Mouse (Mus musculus) kidney, postnatal 25 days (tissue): ENCODE results near the gene Wnt11.

Experiments used
- DNase-seq, 2 experiments: peaks; one replicate each; pipeline ENCODE4 v3.0.0; 2021; ENCODE audit warnings: mixed read lengths in 2 of 2

Gene Wnt11

GRCm38 (mm10) chr7:98834711-98835321, at the start of gene Wnt11:
Wnt11 (plus strand) TSS chr7:98835112.
- peak; percentile 21 to 54 for DNase-seq

- DNase-seq = no peak
Observed at GRCm38 (mm10) chr7:98786792-98787612, 47.9 kb upstream of the Wnt11 start.

- no peak for DNase-seq
Observed at GRCm38 (mm10) chr7:98788721-98789120, 46.2 kb upstream of the Wnt11 start.

GRCm38 (mm10) chr7:98789121-98789520, 45.8 kb upstream of the Wnt11 start:
- DNase-seq = no peak

DNA sequence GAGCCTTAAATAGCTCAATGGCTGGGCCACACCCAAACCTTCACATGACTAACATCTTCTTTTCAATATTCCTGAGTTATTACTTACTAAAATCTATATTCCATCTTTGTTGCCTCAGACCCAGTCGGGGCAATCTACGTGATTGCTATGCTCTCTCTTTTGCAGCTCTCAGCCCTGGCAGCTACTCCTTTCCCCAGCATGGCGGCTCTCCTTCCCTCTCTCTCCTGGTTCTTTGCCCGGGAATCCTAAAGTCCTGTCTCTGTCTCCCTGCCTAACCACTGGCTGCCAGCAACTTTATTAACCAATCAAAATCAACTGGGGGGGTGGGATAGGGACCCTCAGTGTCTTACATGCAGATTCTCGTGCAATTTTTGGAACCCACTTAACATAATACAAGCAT, 43.0 kb upstream of the Wnt11 start:
- no peak for DNase-seq

DNA sequence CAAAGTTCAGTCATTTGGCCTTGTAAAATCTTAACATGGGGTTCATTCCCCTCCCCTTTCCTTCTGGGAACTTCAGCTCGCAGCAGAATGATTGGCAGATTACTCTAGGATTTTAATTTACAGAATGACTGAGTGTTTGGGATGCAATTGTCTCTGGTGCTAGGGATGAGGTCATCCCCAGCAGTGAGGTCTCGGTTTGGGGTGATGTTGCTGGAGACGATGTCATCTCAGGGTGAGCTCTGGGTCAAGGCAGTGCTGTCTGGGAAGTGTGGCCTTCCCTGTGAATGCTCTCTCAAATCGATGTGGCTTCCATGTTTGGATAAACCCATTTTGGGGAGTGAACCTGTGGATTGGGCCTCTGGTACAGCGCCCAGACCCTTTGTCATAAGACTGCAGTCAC, 41.1 kb upstream of the Wnt11 start:
- no peak for DNase-seq

DNA sequence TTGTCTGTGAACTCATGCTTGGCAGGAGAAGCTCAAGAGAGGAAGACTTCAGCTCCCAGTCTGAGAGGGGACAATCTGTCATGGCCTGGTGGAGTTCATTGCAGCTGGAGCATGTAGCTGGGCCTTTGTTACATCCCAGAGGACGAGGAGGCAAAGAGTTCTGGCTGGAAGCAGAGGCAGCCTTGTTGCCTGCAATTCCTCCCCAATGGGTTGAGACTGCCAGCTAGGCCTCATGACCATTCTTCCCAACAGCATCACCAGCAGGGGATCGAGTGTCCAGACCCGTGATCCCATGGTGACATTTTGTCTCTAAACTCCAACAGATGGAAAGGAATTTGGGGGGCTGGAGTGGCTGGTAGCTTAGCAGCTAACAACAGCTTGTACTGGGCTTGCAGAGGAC, 40.5 kb upstream of the Wnt11 start:
- DNase-seq = no peak

DNA sequence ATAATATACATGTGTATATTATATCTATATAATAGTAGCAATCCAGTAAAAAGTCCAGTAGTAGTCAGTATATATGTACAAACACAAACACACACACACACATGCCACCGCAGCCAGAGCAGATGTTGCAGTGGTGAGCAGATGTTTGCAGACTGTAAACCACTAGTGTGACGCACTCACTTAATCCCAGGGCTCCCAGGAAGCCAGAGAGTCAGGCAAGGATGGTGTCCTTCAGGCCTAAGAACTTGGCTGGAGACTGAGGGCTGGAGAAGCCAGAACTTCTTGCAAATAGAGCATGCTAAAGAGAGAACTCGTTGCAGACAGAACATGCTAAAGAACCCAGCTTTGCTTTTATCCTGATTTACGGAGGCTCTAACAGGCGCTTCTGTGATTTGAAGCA, 39.3 kb upstream of the Wnt11 start:
- DNase-seq = no peak

- no peak for DNase-seq
Observed at GRCm38 (mm10) chr7:98797347-98798133, 37.4 kb upstream of the Wnt11 start.

- DNase-seq = no peak
Observed at GRCm38 (mm10) chr7:98798134-98798417, 36.8 kb upstream of the Wnt11 start.

GRCm38 (mm10) chr7:98800435-98800834, 34.5 kb upstream of the Wnt11 start:
- no peak for DNase-seq

GRCm38 (mm10) chr7:98801086-98801485, 33.8 kb upstream of the Wnt11 start:
- no peak for DNase-seq

GRCm38 (mm10) chr7:98803181-98803580, 31.7 kb upstream of the Wnt11 start:
- no peak for DNase-seq

DNA sequence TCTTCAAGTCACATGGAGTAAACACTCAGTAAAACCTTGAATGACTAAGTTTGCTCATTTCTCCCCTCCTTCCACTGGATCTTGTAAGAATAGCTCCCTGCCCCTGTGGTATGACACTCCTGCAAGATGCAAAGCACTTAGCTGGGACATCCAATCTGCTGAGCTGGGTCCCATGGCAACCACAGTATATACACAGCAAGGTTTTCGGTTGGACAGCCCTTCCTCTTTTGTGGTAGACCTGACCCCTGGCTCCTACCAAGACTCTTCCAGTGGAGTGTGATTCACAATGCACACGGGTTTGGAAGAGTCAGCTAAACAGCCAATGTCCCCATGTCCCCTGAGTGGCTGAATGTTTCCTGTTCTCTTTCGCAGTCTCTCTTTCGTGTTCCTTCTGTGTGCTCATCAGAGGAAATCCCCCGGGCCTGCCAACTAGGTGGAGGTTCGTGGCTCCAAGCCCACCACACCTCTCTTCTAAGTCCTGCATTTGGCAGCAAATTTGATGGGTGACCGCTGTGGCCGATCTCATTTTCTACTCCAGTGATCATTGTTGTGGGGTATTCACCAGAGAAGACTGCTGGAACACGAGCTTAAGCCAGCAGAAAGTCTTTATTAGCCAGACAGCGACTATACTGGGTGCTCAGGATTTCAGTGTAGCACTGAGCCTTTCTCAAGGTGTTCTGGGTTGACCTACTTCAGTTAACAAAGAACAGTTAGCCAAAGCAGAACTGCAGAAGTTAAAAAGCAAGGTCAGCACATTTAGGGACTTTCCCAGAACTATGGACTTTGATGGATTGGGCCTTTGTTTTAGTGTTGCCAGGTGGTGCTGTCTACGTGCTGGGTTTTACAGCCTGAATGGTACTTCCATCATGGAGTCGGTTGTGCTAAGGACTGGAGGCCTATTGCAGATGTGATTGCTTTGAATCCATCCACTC, 29.8 kb upstream of the Wnt11 start:
- peak; percentile 25 to 61 for DNase-seq

GRCm38 (mm10) chr7:98806961-98807360, 28.0 kb upstream of the Wnt11 start:
- peak; percentile 30 to 57 for DNase-seq

DNA sequence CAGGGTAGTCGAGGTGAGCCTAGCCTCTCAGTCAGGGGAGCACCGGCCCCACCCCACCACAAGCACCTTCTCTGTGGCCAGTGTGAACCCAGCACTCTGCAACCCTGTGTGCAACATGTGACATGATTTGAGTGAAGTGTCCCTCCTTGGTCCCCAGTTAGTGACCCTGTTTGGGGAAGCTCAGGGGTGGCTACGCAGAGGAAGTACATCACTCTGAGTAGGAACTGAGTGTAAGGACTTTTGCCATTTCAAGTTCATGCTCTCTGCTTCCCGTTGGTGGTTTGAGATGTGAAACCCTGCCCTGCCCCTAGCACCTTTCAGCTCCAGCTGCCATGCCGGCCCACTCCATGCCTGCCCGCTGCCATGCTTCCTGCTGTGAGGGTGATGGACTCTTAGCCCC, 25.5 kb upstream of the Wnt11 start:
- no peak for DNase-seq

DNA sequence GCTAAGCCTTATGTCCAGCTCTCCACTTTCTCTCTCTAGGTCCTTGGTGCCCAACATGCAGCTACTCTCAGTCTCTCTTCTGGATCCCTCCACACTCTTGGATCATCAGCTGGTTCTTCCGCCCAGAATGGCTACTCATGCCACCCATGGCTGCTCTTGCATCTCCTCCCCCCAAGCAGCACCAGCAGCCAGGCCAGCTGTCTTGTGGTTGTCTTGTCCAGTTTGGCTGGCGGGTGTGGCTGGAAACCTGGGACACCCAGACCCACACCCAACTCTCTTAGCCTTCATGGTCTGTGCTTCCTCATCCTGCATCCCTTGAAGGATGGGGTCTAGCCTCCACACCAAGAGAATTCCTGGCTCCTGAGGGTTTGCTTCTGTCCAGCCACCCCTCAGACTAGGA, 24.3 kb upstream of the Wnt11 start:
- no peak for DNase-seq

DNA sequence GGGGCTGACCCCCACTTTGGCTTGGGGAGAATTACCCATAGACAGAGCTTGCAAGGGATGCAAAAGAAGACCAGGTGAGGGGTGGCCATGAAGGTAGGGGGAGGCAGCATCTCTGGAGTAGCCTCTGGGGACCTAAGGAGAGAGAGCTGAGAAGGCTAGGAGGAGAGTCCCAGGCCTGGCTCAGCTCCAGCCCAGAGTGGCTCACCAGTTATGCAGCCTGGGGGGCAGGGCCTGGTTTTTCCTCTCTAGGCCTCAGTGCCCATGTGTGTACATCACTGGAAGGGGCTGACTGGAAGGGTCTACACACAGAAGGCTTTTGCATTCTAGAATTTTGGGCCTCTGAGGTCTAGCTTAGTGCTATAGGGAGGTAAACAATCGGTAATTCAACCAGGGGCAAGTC, 14.4 kb upstream of the Wnt11 start:
- no peak for DNase-seq

DNA sequence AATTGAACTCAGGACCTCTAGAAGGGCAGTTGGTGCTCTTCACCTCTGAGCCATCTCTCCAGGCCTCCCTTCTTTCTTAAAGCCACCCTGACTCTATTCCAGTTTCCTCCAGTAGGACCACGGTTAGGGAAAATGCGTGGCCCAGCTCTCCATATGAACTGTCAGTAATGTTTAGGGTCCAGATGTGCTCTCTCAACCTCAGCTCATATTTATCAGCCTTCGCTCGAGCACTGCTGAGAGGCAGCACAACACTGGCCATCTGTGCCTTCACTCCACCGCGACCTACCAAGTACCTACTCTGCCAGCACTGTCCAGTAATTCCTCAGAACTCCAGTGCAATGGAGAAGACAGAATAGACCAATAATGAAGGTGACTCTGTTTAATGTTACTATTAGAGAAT, 12.0 kb upstream of the Wnt11 start:
- no peak for DNase-seq

DNA sequence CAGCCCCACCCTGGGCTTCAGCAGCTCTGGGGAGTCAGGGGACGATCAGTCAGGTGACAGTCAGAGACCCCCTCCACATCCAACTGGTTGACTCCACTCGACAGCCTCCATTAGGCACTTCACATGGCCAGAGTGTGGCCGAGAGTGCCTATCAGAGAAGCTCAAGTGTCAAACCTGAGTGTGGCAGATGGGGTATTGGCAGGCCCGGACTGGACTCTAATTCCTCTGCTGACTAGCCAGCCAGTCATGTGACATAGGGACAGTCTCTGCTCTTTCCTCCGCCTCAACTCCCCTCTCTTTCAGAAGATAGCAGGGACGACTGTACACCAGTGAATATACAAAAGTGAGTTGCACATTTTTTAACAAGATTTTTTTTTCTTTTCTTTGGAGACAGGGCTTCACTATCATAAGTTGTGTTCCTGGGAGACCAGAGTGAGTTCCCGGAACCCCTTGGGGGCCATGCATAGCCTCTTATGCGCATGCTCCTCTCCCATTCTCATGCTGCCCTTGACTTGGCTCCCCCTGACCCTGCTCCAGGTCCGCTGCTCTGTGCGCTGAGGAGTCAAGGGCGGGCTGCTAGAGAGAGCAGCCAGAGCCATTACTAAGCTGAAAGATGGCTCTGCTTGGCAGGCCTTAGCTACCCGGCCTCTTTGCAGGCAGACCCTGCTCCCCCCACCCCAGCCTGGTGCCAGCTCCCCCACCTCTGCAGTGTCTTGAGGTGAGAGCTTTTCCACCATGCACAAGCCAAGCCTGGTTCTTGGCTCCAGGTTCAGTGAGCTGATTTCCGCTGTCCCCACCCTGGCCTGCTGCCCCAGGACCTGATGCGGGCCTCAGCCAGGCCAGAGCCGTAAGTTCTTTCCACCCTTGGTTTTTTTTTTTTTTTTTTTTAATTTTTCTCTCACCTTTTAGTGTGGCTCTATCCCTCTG, 10.8 kb upstream of the Wnt11 start:
- DNase-seq = no peak

GRCm38 (mm10) chr7:98828052-98828451, 6.9 kb upstream of the Wnt11 start:
- no peak for DNase-seq

DNA sequence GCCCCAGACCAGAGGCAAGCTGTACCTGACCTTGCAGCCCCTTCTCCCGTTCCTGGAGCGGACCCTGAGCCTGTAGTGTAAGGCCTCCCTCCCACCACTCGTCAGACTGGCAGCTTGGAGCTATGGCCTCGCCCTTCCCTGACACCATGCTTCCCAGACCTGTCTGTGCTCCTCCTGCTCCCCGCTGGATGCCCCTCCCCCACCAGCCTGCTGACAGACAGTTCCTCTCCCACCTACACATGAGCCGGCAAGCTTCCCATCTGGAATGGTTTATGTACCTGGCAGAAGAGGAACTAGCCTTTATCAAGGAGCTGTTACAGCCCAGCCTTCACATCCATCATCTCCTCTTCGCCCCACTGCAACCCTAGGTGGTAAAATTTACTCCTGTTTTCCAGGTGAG, 6.0 kb upstream of the Wnt11 start:
- DNase-seq = no peak
